Mouse (Mus musculus): ENCODE measurements around the gene Aff3.

Gene Aff3

DNA sequence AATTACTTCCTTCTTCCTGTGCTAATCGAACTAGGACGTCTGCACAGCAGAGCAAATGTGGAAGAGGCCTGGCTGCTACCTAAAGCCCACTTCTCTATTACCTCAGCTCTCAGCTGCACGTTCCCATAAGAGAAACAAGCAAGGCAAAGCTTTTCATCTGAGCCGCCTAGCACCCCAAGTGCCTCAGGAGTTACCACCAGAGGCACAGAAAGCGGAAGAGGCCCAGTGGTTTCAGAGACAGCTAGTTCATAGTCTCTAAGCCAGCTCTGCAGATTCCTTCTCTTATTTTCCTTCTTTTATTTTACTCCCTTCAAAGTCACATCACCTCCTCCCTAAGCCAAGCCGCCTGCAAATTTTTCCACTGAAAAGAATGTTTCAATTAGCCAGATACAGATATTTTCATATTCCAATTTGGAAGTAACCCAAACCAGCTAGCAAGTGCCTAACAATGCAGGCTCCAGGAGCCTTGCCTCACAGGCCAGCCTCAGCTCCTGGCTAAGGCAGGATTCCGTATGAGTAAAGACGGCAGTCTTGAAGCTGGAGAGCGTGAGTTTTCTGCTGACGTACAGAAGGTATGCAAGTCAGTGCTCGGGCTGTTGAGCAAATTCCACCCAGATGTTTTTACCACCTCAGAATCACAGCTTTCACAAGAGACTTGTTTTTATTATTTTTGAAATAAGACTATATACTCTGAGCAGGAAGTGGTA is 62.8 kb downstream of the Aff3 start:
- no peak for DNase-seq (ENCODE audit: low spot score)

DNA sequence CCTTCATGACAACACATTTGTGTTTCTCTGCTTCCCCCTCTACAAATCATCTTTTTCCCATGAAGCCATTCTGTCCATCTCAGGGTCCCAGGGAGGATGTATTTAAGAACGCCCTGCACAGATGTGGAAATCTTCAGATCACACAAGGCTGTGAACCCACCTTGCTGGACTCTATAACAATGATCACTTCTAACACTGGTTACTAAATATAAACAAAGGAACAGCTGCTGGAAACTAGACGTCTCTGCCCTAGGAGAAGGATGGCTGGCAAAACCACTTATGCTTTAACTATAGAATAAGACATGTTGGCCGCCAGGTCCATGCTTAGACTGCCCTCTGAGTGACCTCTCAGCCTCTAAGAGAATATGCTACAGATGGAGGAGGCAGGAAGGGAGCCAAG is 69.4 kb downstream of the Aff3 start:
- DNase-seq (ENCODE audit: low spot score): no peak

DNA sequence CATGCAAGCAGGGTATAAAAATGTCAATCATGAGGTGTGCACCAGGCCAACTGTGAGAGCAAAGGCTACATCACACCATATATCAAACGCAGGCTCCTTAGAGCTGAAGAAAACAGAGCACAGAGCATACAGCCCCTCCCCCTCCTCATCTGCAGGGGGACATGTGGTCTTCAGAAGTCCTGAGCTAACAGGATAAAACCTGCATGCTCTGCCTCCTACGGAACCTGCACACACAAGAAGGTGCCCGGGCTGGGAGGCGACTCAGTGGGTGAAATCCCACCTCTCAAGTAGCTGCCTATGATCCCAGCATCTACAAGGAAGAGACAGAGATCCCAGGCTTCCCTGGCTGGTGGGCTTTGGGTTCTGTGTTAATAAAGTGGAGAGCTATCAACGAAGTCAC is 70.0 kb downstream of the Aff3 start:
- no peak for DNase-seq (ENCODE audit: low spot score)

DNA sequence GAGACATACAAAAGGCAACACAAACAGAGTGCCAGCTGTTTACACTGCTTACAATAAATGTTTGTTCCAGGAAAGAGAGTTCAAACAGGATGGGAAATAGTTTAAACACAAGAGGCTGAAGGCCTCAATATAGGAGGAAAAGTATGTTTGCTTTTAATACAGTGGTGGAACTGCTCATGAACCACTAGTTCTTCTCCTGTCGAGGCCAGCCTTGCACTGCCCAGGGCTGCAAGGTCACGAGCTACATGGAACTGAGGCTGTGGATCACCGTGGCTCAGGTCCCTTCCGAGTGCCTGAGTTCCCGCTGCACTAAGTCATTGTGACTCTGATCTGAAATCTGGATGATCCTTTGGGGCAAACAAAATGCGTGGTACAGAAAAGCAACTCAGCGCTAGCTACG is 73.6 kb downstream of the Aff3 start:
- DNase-seq (ENCODE audit: low spot score): no peak

DNA sequence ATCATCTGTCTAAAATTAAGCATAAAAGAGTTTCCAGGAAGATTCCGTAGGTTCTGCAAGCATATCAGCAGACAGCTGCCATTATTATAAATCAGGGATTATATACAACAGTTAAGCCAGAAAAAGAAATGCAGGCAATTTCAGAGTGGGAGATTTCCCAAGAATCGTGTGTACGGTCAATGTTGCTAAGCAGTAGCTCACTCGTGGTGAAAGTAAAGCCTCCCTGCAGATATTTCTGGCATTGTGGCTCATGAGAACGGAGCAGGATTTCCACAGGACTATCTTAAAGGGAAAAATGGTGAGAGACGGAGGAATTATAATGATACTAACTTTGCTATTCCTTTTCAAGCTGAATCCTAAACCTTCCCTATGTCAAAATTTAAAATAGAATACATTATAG is 76.0 kb downstream of the Aff3 start:
- no peak for DNase-seq (ENCODE audit: low spot score)

DNA sequence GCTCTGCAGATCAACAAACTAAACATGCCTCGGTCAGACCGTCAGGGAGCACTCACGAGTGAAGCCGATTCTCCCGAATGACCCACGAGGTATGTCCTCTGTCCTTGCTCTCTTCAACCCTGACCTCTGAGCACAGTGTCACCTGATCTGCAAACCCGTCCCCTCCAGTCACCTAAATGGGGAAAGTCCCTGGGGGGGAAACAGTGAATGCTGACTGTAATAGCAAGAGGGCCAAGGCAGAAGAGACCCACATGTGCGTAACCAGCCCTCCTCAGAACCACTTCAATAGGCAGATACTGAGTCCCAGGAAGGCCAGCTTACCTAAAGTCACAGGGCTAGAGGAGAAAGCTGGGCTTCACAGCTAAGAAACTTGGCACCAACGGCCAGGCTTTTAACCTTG is 82.4 kb downstream of the Aff3 start:
- no peak for DNase-seq (ENCODE audit: low spot score)

DNA sequence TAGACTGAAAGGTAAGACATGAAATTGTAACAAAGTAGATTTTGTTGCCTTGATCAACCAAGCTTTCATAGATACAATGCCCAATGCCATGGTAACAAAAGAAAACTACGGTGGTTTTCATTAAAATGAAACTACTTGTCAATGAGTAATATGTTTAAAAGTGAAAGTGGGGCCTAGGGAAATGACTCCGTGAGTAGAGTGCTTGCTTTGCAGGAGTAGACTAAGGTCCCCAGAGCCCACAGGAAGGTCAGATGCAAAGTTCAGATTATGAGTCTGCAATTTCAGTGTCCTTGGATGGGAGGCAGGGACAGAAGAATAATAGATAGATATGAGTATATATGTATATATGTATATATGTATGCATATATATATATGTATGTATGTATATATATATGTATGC is 84.2 kb downstream of the Aff3 start:
- DNase-seq (ENCODE audit: low spot score): no peak

DNA sequence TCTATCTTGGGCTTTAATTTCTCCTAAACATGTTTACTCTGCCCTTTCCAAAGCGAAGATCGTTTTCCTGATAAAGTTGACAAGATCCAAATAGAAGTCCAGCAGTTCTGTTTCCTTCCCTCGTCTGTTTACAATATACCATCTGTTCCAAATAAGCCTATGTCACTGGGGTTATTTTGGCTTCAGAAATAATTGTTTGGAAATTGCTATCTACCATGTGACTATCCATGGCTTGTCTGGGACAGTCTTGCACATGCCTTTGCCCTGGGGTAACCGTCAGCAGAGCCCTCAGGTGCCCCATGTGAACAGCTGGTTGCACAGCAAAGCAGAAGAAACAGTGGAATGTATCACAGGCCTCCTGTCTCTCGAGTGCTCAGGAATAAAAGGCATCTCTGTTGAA is 86.4 kb downstream of the Aff3 start:
- no peak for DNase-seq (ENCODE audit: low spot score)

DNA sequence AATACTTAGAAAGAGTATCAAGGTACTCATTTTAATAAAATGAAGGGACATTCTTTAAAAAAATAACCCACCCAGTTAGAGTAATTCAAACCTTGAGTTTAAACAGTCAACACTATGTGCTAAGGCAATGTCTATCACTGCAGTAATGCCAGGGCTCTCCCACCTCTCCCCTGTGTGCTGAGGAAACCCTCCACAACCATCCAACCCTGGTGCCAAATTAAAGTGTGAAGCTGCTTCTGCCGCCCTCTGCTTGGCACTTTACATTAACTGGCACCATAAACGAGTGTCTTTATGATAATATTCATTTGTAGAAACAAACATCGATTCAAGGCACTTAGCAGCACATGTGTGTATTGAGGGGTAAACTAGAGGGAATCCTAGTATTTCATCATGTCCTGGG is 97.0 kb downstream of the Aff3 start:
- no peak for DNase-seq (ENCODE audit: low spot score)

DNA sequence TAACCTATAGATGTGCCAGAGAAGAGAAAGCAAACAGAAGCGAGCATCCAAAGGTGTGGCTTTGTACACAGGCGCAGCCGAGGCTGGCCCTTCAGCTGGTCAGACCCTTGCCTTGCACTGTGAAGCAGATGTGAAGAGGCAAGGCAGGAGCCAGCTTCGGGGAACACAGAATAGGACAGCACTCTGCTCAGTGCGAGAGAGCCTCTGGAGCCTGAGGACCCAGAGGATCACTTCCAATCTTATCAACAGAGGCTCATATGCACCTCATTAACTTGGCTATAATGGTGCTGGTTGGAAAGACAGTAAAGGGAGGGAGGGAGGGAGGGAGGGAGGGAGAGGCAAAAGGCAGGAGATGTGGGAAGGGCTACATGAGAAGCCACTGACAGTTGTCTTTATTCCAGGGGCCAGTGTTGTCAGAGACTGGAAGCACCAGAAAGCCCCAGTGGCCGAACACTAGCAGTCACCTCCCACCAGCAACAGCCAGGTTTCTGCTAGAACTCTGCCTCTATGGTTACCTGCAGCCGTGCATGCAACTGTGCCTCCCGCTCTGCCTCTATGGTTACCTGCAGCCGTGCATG is 98.6 kb downstream of the Aff3 start:
- no peak for DNase-seq (ENCODE audit: low spot score)

DNA sequence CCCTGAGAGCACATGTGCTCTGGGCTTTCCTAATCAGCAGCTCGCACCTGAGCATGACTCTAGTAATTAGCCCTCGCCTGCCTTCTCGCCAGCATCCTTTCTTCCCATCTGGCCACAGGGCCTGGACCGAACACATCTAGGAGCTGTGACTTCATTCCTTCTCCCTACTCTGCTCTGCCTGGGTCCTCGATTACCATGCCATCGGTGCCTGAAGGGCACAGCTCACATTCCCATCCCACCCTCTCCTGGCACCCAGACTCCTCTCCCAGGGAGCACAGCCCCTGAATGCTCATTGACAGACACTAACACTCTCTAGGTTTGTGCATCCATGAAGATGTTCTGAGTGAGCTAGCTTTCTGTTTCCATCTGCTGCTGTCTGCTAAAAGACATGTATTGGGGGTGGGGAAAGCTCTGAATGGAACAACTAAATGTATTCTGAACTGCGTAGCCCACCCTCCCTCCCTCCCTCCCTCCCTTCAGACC is 99.4 kb downstream of the Aff3 start:
- DNase-seq (ENCODE audit: low spot score): no peak

DNA sequence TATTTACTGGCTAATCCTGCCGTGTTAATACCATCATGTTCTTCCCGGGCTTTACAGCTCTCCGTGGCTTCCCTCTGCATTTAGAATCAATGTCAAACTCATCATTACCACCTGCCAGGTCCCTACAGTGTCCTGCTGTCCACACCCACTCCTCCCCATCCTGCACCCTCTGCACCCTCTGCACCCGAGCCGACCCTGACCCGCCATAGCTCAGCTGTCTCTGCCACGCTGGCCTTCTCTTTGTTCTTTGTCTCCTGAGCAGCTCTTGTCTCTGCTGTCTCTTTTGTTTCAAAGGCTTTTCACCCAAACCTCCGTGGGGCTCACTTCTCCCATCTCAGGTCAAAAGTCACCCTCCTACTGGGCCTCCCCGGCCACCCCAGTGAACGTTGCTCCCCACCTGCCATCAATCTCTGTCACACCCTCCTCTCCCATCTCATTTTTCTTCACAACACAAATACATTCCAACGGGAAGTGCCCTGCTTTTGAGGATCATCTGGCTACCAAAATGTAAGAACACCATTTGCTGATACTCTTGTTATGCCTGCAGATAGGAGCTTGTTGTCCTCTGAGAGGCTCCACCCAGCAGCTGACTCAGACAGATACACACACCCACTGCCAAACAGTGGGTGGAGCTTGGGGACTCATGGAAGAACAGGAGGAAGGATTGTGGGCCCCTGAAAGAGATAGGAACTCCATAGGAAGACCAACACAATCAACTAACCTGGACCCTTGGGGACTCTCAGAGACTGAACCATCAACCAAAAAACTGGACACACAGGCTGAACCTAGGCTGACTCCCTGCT is 102.2 kb downstream of the Aff3 start:
- no peak for DNase-seq (ENCODE audit: low spot score)

DNA sequence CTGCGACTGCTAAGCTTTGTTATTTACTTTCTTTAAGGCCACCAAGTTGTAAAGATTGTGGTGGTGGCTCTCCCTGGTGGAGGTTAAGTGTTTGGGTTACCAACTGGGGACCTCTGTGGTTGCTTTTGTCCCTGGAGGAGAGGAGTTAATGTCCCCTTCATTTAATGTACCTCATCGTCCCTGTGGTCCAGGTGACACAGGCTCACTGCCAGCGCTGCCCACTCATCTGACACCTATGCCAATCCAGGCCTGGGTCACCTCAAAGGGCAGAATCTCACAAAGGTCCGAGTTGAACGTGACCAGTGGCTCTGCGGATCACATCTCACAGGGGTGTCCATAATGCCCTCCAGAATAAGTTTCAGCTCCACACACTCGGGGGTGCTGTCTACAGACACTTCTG is 103.4 kb downstream of the Aff3 start:
- no peak for DNase-seq (ENCODE audit: low spot score)

DNA sequence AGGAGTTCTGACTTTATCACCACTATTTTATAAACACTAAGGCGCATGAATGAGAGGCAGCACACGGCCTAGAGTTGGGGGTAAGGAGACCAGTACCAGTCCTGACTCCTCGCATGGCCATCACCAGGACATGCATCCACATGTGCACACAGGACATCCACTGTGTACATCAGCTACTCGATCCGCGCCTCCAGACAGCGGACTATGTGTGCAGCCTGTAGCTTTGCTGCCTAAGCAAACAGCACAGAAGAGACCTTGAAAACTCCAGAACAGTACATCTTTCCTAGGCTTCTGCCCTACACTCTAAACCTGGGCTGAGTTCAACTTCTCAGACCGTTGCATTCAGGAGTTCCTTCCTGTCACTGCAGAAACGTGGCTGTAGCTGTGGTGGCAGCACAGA is 104.1 kb downstream of the Aff3 start:
- DNase-seq (ENCODE audit: low spot score): no peak

DNA sequence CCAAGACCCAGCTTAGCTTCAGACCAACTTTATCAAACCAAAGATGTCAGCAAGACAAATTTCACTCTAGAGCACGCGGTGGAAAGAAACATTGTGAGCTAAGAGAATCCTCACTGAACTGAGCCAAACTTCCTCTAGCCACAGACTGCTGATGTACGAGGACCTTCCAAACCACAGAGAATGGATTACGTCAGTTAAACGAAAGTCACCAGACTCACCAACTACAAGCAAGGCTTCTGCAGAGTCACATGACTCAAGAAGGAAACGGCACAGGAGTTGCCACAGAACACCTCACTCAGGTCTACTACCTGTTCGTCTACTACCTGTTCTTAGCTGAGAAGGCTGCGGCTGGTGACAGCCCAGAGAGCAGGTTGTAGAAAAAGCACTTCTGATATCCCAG is 107.1 kb downstream of the Aff3 start:
- DNase-seq (ENCODE audit: low spot score): no peak

DNA sequence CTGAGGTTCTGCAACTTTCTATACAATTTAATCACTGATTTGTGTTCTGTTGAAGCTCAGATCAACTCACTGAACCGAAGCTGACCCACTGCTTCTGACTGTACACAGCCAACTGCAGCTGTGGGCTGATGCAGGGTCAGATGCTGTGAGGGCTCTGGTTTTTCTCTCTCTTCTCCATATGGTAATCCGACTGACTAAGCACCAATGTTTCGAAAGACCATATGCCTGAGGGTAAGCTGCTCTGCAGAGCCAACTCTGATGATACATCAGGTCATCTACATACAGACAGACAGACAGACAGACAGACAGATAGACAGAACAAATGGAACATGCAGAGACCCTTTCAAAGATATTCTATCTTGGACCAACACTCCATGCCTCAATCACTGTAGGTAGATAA is 110.2 kb downstream of the Aff3 start:
- no peak for DNase-seq (ENCODE audit: low spot score)

DNA sequence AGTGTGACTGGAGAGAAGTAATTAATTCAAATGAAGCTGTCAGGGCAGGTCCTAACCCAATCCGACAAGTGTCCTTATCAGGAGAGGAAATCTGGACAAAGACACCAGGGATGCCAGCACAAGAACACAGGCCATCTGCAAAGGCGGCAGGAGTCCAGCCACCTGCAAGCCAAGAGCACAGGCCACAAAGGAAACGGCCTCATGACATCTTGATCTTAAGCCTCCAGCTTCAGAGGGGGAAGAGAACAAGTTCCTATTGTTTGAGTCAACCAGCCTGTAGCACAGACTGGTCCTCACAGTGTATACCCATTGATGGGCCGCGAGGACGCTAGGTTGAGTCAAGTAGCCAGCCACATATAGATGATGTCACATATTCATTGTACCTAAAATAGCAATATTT is 111.7 kb downstream of the Aff3 start:
- no peak for DNase-seq (ENCODE audit: low spot score)

DNA sequence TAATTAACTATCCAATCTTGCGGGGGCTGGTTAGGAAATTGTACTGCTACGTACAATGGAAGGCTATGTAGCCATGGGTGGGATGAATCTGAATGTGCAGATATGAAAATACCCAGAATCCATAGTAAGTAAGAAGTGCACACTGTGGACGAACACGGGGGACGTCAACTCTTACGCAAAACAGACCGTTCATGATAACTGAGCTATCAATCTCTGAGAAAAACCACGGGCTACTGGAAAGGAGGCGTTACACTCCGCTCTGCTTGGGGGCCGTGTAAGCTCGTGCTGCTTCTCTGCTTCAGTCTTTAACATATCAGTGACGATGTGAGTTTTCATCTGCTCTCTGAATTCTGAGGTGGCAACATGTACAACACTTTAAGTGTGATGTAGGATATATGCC is 114.2 kb downstream of the Aff3 start:
- no peak for DNase-seq (ENCODE audit: low spot score)

DNA sequence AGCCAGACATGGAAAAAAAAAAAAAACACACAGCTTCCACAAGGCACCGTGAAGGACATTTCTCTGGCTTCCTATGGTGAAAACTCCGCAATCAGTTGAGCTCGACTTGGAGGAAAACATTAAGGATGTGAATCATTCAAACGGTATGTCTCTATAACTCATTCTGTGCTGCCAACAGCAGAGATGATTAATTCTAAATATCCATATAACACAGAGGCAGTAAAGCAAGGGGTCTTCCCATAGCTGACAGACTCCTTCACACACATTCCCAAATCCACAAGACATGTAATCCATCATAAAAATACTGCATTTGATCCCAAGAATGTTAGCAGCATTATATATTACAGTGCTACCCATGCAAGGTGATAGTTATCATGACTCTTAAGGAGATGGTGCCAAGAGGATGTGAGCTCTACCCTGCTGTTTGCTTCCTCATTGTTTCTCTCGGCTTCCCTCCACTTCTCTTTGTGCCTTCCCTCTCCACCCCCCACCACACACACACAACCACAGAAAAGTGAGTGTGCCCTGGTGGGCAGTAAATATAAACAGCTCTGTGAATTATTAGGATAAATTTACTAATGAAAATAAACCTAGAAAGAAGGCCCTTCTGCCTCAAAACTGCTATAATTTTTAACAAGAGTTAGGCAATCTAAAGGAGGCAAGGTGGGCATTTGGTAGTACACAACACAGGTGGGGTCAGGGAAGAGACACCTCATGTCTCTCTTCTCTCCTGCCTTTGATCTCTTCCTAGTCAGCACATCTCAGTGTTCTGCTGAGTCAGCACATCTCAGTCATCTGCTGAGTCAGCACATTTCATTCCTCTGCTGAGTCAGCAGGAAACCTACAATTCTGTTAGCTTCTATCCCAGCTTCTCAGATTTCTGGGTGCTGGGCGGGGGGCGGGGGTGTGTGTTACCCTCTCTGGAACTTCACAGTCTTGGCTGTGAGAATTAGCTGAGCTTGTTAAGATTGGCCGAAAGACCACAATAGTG is 115.8 kb downstream of the Aff3 start:
- DNase-seq (ENCODE audit: low spot score): no peak

DNA sequence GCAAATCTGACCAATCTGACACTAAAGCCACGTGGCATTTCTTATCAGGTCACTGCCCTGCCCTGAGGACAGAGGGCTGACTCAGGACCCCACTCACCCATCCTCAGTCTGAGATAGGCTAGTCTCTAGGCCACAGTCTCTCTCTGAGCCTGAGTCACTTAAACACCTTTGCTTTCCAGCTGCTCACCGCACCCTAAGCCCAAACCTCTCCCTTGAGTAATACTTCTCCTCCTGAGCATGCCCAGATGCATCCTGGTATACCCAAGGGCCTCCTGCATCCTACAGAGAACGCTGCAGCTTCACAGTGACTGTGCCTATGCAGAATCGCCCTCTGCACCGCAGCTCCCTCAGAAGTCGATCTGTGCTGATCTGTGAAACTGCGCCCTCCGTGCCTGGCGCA is 117.1 kb downstream of the Aff3 start:
- no peak for DNase-seq (ENCODE audit: low spot score)

DNA sequence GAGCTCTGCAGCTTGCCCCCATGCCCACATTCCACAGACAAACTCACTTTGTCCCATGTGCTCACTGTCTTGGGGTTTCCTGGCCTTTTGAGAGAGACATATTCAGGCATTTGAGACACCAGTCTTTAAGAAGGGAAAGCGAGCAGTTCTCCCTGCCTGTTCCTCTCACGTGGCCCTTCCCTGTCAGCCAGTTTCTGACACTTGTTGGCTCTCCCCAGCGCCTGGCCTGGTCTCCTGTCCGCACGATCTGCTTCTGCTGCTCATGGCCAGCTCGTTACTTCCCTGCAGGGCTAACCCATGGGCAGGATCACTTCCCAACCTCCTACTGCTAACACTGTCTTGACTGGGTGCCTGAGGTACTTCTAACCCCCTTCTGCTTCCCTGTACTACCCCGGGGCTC is 118.1 kb downstream of the Aff3 start:
- no peak for DNase-seq (ENCODE audit: low spot score)

DNA sequence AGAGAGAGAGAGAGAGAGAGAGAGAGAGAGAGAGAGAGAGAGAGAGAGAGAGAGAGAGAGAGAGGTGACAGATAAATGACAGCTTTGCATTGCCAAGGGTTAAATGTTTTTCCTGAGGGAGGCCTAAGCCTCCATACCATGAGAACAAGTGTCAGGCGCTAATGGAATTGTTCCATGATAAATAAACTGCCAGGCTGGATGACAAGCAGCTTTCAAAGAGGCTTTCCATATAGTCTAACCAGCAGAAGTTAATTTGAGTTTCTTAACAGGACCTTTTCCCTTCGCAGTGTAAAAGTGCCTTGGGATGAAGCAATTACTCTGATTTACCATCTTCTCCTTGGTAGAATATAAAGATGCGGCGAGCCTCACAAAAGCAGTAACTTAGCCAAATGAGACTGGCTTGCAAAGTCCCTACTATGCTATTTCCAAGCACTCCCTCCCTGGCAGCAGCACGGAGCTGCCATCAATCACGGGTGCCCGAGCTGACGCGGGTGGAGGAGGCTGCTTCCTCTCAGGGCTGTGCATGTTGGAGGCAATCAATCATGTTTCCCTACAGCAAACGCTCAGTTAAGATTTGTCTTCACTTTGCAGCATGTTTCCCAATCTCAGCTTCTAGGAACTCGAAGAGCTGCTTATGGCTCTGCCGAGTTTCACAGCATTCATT is 119.3 kb downstream of the Aff3 start:
- no peak for DNase-seq (ENCODE audit: low spot score)

Data from MN1 (cell line).